Mouse (Mus musculus) NIH3T3 (cell line): ENCODE measurements around the gene Apobec2.

ENCODE experiments used
- DNase-seq: peaks from one replicate; pipeline ENCODE4 v3.0.0-alpha.2; 2012; ENCODE audit warnings: low read depth

The Apobec2 gene

GRCm38 (mm10) chr17:48408526-48409291, 24.0 kb downstream of the Apobec2 start:
- DNase-seq = peak; percentile 80

- peak; percentile 43 for DNase-seq
These were observed 24.7 kb downstream of the Apobec2 start for GRCm38 (mm10) chr17:48407910-48408525.

DNA sequence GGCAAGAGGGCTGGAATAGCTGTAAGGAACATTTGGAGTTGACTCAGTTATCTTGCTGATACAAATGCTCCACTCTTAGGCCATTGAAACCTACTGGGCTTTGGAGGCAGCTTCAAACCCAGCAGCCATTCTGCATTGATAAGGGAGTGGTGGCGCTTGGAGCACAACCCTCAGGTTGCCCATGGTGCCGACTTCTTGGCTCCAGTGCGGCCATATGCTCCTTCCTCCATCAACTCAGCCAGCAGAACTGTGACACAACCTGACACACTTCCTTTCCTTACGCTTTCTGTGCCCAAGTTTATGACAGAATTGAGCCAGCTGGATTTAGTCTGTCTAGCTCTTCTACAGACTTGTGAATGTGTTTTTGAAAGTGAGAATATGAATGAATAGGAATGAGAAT, 25.6 kb downstream of the Apobec2 start:
- DNase-seq = no peak

- DNase-seq = no peak
These were observed 28.0 kb downstream of the Apobec2 start for GRCm38 (mm10) chr17:48404706-48405105.

GRCm38 (mm10) chr17:48403848-48404247, 28.9 kb downstream of the Apobec2 start:
- no peak for DNase-seq

DNA sequence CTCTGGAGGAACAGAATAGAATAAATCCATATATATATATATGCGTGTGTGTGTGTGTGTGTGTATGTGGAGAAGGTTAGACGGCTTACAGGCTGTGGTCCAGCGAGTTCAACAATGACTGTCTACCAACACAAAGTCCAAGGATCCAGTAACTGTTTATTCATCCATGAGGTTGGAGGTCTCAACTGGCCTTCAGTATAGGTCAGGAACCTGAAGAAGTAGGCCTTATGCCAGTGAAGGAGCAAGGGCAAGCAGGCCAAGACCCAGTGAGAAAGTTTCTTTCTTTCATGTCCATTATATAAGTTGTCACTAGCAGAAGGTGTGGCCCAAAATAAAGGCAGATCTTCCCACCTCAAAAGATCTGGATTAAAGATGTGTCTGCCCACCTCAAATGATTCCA, 30.0 kb downstream of the Apobec2 start:
- DNase-seq = no peak

GRCm38 (mm10) chr17:48401710-48402109, 31.0 kb downstream of the Apobec2 start:
- no peak for DNase-seq

DNA sequence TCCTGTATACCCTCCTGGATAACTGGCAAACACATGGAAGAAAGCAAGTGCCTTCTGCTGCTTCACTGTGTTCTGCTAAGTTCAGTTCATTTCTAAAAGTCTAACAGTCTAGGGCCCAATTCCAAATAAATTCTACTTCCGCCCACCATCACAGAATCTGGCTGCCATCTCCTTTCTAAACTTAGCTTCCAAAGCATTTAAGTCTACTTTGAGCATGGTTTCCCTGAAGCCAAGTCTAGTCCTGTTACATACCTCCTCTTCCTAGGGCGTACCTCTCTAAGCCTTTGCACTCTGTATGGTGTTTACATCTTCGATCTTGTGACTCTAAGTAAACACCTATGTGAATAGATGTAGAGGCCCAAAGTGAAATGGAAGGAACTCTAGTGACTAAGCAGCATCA, 40.1 kb downstream of the Apobec2 start:
- DNase-seq = no peak

GRCm38 (mm10) chr17:48391446-48391845, 41.3 kb downstream of the Apobec2 start:
- no peak for DNase-seq

DNA sequence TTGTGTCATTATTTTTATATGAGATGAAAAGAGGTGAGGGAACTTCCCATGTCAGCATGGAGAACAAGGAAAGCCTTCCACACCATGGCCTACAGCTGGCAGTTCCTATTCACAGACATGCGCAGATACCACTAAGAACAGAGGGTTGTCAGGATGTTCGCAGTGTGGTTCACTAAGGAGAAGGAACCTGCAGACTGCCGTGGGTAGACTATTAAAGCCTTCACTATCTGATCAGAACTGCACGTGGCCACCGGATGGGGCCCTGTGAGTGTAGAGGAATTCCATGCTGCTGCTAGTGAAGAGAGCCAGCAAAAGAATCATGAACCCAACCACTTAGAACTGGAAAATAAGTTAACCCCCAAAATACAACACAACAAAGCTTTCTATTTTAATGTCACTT, 43.3 kb downstream of the Apobec2 start:
- DNase-seq = no peak

DNA sequence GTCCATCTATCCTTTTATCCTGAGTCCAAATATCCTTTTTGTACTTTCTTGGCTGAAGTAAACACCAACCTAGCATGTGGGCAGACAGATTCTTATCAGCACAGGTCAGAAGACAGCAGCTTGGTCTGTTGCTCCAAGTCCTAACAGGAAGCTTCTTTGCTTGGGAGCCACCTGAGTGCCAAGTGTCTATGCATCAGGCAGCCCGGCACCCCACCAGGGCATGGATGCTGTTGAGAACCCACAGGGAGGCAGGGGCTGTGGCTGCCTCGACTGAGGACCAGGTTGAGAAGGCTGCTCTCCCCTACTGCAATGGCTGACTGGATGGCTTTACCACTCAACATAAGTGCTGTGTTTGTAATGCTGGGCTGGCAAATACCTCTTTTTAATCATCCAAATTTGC, 44.1 kb downstream of the Apobec2 start:
- no peak for DNase-seq

DNA sequence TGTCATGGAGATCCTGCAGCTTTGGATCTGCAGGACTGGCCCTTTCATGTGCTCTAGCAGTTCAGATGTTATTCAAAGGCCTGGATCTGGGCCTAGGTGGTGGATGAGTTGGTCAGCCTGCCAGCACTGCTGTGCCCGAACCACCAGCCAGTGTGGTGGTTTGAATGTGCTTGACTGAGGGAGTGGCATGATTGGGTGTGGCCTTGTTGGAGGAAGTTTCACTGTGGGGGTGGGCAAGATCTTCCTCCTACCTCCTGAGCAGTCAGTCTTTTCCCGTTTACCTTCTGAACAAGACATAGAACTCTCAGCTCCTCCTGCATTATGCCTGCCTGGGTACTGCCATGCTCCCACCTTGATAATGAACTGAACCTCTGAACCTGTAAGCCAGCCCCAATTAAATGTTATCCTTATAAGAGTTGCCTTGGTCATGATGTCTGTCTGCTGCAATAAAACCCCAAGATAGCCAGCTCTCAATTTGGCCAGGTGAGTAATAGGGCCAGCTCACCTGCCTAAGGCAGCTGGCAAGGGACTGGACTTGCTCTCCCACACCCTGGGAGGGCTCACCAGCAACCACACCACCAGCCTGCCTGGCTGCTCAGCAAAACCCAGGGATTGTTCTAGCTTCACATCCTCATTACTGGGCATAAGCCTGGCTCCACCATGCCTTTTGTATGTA, 46.8 kb downstream of the Apobec2 start:
- peak; percentile 35 for DNase-seq

GRCm38 (mm10) chr17:48379050-48379449, 53.7 kb downstream of the Apobec2 start:
- no peak for DNase-seq

DNA sequence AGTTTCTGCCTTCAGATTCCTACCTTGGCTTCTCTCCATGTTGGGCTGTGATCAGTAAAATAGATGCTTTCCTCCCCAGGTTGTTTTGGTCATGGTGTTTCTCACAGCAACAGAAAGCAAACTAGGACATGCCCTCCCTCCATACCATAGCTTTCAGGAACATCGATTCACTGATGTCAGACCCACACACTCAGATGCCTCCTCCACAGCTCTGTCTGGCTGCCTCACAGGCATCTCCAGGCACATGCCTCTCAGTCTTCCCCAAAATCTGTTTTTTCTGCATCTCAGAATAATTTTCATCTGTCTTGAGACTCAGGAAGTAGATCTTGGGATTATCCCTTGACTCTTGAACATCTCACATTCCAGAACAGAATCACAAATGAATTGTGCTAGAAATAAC, 56.6 kb downstream of the Apobec2 start:
- no peak for DNase-seq

- DNase-seq = peak; percentile 19
These were observed 59.7 kb downstream of the Apobec2 start for GRCm38 (mm10) chr17:48372987-48373386.

- no peak for DNase-seq
These were observed 61.1 kb downstream of the Apobec2 start for GRCm38 (mm10) chr17:48371621-48372020.
